ENCODE assay signal across 21 mouse cellular contexts in the genomic region with DNA sequence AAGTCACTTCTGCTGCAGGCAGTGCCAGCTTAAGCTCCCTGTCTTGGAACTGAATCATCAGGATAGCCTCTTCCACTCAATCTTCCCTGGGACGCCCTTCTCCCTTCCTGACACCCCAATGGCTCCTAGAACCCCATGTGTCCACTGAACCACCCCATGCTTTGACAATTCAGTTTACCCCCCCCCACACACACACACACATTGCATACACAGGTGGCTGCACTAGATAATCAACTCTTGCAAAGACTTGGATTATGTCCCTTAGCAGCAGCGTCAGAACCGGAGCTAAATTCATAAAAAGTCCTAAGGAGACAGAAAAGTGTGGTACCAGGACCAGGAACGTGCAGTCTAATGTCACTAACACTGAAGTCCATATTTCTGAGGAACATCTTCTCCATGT. TPM values are rescaled to one million over a fixed set of nuclear protein-coding genes. Genes with fewer than 3 reads are reported as not detected.
A peak's percentile ranks its signal among the peaks of the same experiment; 100 is the strongest.
DNase-seq lines count a peak whose midpoint lies in the region; ATAC-seq and TF ChIP-seq lines count a peak whose summit lies in the region.
"Had no signal": no experiment of that assay in that cellular context is flagged by ENCODE, and none has a peak within 500 bp of the region (broad histone marks: within the 10 kb centered on the region; RNA-seq: fewer than 3 reads in every experiment).

No protein-coding gene starts in this region.

- H3K4me1 ChIP-seq in liver, embryonic 11.5 days (replicated peaks; ENCODE audit: control insufficient read depth, insufficient read depth, low read length): no peaks in the 10 kb centered on the region
- H3K4me1 ChIP-seq in liver, embryonic 14.5 days (replicated peaks; ENCODE audit: control insufficient read depth in 2 of 2, insufficient read depth in 2 of 2, low read length in 1 of 2): peaks cover 13 to 27% of the 10 kb centered on the region in 2 experiments
- H3K4me1 ChIP-seq in embryonic facial prominence, embryonic 10.5 days: no peaks in the 10 kb centered on the region
- H3K4me1 ChIP-seq: embryonic facial prominence, embryonic 13.5 days; forebrain, embryonic 10.5 days; hindbrain, embryonic 13.5 days had no signal

- no peak overlapping the region for H3K4me2 ChIP-seq in liver, embryonic 11.5 days
- no peak overlapping the region for H3K4me2 ChIP-seq in liver, embryonic 14.5 days (ENCODE audit: low read depth)
- H3K4me2 ChIP-seq: embryonic facial prominence, embryonic 13.5 days; hindbrain, embryonic 13.5 days had no signal

- no peak for TF ChIP-seq CTCF in liver, embryonic 14.5 days (IDR thresholded peaks at IDR 0.05; ENCODE audit: low read depth)

- no peak overlapping the region for H3K27ac ChIP-seq in liver, embryonic 11.5 days (ENCODE audit: low read depth, low read length)
- H3K27ac ChIP-seq in liver, embryonic 14.5 days: no peak overlapping the region
- no peak overlapping the region for H3K27ac ChIP-seq in embryonic facial prominence, embryonic 10.5 days (replicated peaks)
- H3K27ac ChIP-seq: embryonic facial prominence, embryonic 13.5 days; forebrain, embryonic 10.5 days; gastrocnemius, adult 2 months; heart, embryonic 10.5 days; hindbrain, embryonic 13.5 days had no signal

- peak; percentile 68 for TF ChIP-seq EP300 in liver, embryonic 14.5 days (IDR thresholded peaks at IDR 0.05; ENCODE audit: low read depth)

- peaks cover 2% of the 10 kb centered on the region; the same call in 1 of the 2 replicates for H3K36me3 ChIP-seq in liver, embryonic 11.5 days (ENCODE audit: control insufficient read depth, insufficient read depth, low read length)
- peaks cover 22% of the 10 kb centered on the region for H3K36me3 ChIP-seq in liver, embryonic 14.5 days (replicated peaks; ENCODE audit: control insufficient read depth, insufficient read depth, low read depth)
- H3K36me3 ChIP-seq in embryonic facial prominence, embryonic 10.5 days (replicated peaks): no peaks in the 10 kb centered on the region
- H3K36me3 ChIP-seq: embryonic facial prominence, embryonic 13.5 days; forebrain, embryonic 10.5 days; hindbrain, embryonic 13.5 days had no signal

- H3K27me3 ChIP-seq in liver, embryonic 11.5 days (replicated peaks; ENCODE audit: control insufficient read depth, insufficient read depth, low read length): no peaks in the 10 kb centered on the region
- H3K27me3 ChIP-seq in liver, embryonic 14.5 days (ENCODE audit: control insufficient read depth, insufficient read depth, low read length): no peaks in the 10 kb centered on the region
- no peaks in the 10 kb centered on the region for H3K27me3 ChIP-seq in embryonic facial prominence, embryonic 10.5 days (replicated peaks; ENCODE audit: low read depth, poor library complexity, severe bottlenecking)
- H3K27me3 ChIP-seq: embryonic facial prominence, embryonic 13.5 days; hindbrain, embryonic 13.5 days; Patski had no signal

- no peak for DNase-seq in liver, embryonic 11.5 days (ENCODE audit: low spot score)
- DNase-seq in liver: no peak
- DNase-seq in liver, embryonic 14.5 days (ENCODE audit: low read depth in 3 of 3, low spot score in 3 of 3): no peak
- DNase-seq in embryonic facial prominence, embryonic 10.5 days (ENCODE audit: low spot score): no peak
- no peak for DNase-seq in thymus, postnatal 0 days (ENCODE audit: low spot score)
- DNase-seq in right cerebral cortex, postnatal 14 days: no peak
- DNase-seq: adrenal gland, postnatal 14 days; cerebellum, adult 11-12 months; cerebellum, adult 9-10 months; cerebellum, postnatal 25 days; gastrocnemius, adult 2 months; gastrocnemius, postnatal 25 days; heart, postnatal 10 days had no signal

- peak; percentile 69; the same call in 1 of the 2 replicates for ATAC-seq in liver, embryonic 11.5 days (replicated peaks; ENCODE audit: low FRiP score)
- peak; percentile 71; the same call in 1 of the 2 replicates for ATAC-seq in liver, embryonic 14.5 days (ENCODE audit: insufficient read depth)
- peak; percentile 63 for ATAC-seq in megakaryocyte progenitor cell, adult 5-6 weeks (replicated peaks; ENCODE audit: poor library complexity)
- ATAC-seq: activated CD4-positive, CD25-positive, alpha-beta regulatory T cell, adult 4 months; forebrain, embryonic 14.5 days; Patski had no signal

- 94% methylated on average over 4 of the region's 4 CpGs for WGBS in liver, embryonic 11.5 days
- WGBS in liver, embryonic 14.5 days (ENCODE audit: insufficient replicate concordance): 69% methylated on average over 4 of the region's 4 CpGs
- 92% methylated on average over 4 of the region's 4 CpGs for WGBS in embryonic facial prominence, embryonic 10.5 days

- no peak overlapping the region for H3K9ac ChIP-seq in liver, embryonic 11.5 days (ENCODE audit: low read depth, low read length)
- no peak overlapping the region for H3K9ac ChIP-seq in liver, embryonic 14.5 days (replicated peaks)
- H3K9ac ChIP-seq: embryonic facial prominence, embryonic 13.5 days; hindbrain, embryonic 13.5 days had no signal

- no peaks in the 10 kb centered on the region for H3K9me3 ChIP-seq in liver, embryonic 11.5 days (ENCODE audit: control insufficient read depth, low read length)
- no peaks in the 10 kb centered on the region for H3K9me3 ChIP-seq in liver, embryonic 14.5 days (ENCODE audit: control insufficient read depth, low read length)
- no peaks in the 10 kb centered on the region for H3K9me3 ChIP-seq in embryonic facial prominence, embryonic 10.5 days
- H3K9me3 ChIP-seq: embryonic facial prominence, embryonic 13.5 days; forebrain, embryonic 10.5 days; heart, embryonic 10.5 days; hindbrain, embryonic 13.5 days had no signal

- H3K4me3 ChIP-seq in liver, embryonic 11.5 days (ENCODE audit: low read depth, low read length): no peak overlapping the region
- no peak overlapping the region for H3K4me3 ChIP-seq in liver, embryonic 14.5 days (ENCODE audit: insufficient read depth in 1 of 2, low read depth in 2 of 2, low read length in 2 of 2)
- H3K4me3 ChIP-seq in embryonic facial prominence, embryonic 10.5 days: no peak overlapping the region
- H3K4me3 ChIP-seq: embryonic facial prominence, embryonic 13.5 days; forebrain, embryonic 10.5 days; gastrocnemius, adult 2 months; heart, embryonic 10.5 days; hindbrain, embryonic 13.5 days had no signal

RNA-seq across cellular contexts. Expression of a gene that starts 47.5 kb away (rescaled TPM):
- 12.6 and 12.9 TPM in 2 replicates for polyA plus RNA-seq in liver, embryonic 11.5 days (2014; fragmentation: Nextera tagmentation; extraction: Ambion mirVana)
- 9.5 and 12.4 TPM in 2 replicates for polyA plus RNA-seq in liver, embryonic 14.5 days (2012; rRNA removed)
- polyA plus RNA-seq in liver, embryonic 14.5 days (2014; fragmentation: Nextera tagmentation; extraction: Ambion mirVana): 11.5 and 12.4 TPM in 2 replicates
- total RNA-seq in megakaryocyte progenitor cell, adult 5-6 weeks (2015): 88.8 and 91.9 TPM in 2 replicates
- 58.2 and 75.7 TPM in 2 replicates for total RNA-seq in megakaryocyte progenitor cell, adult 5-6 weeks (2017)
- 1.7 and 1.9 TPM in 2 replicates for polyA plus RNA-seq in embryonic facial prominence, embryonic 10.5 days (2016; fragmentation: Nextera tagmentation; extraction: Ambion mirVana)
- 18.6 and 21.5 TPM in 2 replicates for polyA plus RNA-seq in thymus, postnatal 0 days (2015; fragmentation: Nextera tagmentation; extraction: Ambion mirVana)
